Mouse (Mus musculus) neutrophil, adult 5-6 weeks (primary cell): ENCODE measurements around the gene Tnfsf11. TPM values are rescaled to one million over a fixed set of nuclear protein-coding genes. Genes with fewer than 3 reads are reported as not detected.

ENCODE experiments used
- ATAC-seq: fragments of 151-379, 151-347 bp; 2 replicates; pipeline ENCODE4 v1.8.0; 2017; ENCODE audit warnings: mild to moderate bottlenecking, moderate TSS enrichment; ENCODE audit not compliant: insufficient number of reproducible peaks, poor library complexity, low FRiP score, severe bottlenecking; ENCODE audit errors: extremely low read depth
- total RNA-seq: library from RNA; stranded (forward); fragments of 200-1000 nt; gene quantifications from 2 replicates; pipeline ENCODE4 v1.2.3, GENCODE M21; 2017

The Tnfsf11 gene
- total RNA-seq, 1 experiment from 2014 or later = 0.35 TPM

- ATAC-seq = no peak
Measured at GRCm38 (mm10) chr14:78289912-78290523, 17.8 kb downstream of the Tnfsf11 start.

- no peak for ATAC-seq
Measured at GRCm38 (mm10) chr14:78288903-78289302, 18.9 kb downstream of the Tnfsf11 start.

- 0 out of 2 replicates have a peak, but pooled peaks have one; percentile 41 for ATAC-seq
Measured at GRCm38 (mm10) chr14:78287906-78288800, 19.7 kb downstream of the Tnfsf11 start.

GRCm38 (mm10) chr14:78286011-78286548 is 21.8 kb downstream of the Tnfsf11 start:
- no peak for ATAC-seq

- ATAC-seq = no peak
Measured at GRCm38 (mm10) chr14:78282490-78282889, 25.4 kb downstream of the Tnfsf11 start.

- ATAC-seq = no peak
Measured at GRCm38 (mm10) chr14:78276395-78276930, 31.4 kb downstream of the Tnfsf11 start.

GRCm38 (mm10) chr14:78274851-78275250 is 33.0 kb downstream of the Tnfsf11 start:
- ATAC-seq = no peak

- ATAC-seq = no peak
Measured at GRCm38 (mm10) chr14:78274146-78274545, 33.7 kb downstream of the Tnfsf11 start.

GRCm38 (mm10) chr14:78273571-78273970 is 34.3 kb downstream of the Tnfsf11 start:
- ATAC-seq = no peak

- no peak for ATAC-seq
Measured at GRCm38 (mm10) chr14:78264876-78265275, 43.0 kb downstream of the Tnfsf11 start.

- ATAC-seq = no peak
Measured at GRCm38 (mm10) chr14:78262596-78262995, 45.2 kb downstream of the Tnfsf11 start.

- no peak for ATAC-seq
Measured at GRCm38 (mm10) chr14:78261246-78261645, 46.6 kb downstream of the Tnfsf11 start.

GRCm38 (mm10) chr14:78254017-78254416 is 53.8 kb downstream of the Tnfsf11 start:
- no peak for ATAC-seq

GRCm38 (mm10) chr14:78246601-78247000 is 61.2 kb downstream of the Tnfsf11 start:
- ATAC-seq = no peak

- ATAC-seq = no peak
Measured at GRCm38 (mm10) chr14:78244811-78245210, 63.0 kb downstream of the Tnfsf11 start.

GRCm38 (mm10) chr14:78239346-78239745 is 68.5 kb downstream of the Tnfsf11 start:
- no peak for ATAC-seq

GRCm38 (mm10) chr14:78237238-78237637 is 70.6 kb downstream of the Tnfsf11 start:
- no peak for ATAC-seq

- ATAC-seq = no peak
Measured at GRCm38 (mm10) chr14:78236144-78236543, 71.7 kb downstream of the Tnfsf11 start.

- ATAC-seq = no peak
Measured at GRCm38 (mm10) chr14:78235296-78235695, 72.5 kb downstream of the Tnfsf11 start.

GRCm38 (mm10) chr14:78229012-78229411 is 78.8 kb downstream of the Tnfsf11 start:
- ATAC-seq = no peak
